Mouse (Mus musculus) MEL (cell line): ENCODE measurements at regions not wholly inside any gene's neighbourhood (a gene's known extent, or its start where the extent isn't known, plus 50 kb on each side); places are given as distances from the start of the nearest gene placed in this dataset.

Experiments
- DNase-seq: peaks from one replicate; pipeline ENCODE4 v3.0.0; 2011; ENCODE audit warnings: low read depth, low spot score
- H3K27ac ChIP-seq: 2 replicates; pipeline ENCODE4 v1.5.1; 2012; ENCODE audit warnings: low read depth, mild to moderate bottlenecking, control low read depth, low read length, moderate library complexity; ENCODE audit not compliant: control insufficient read depth
- H3K27me3 ChIP-seq, 2 experiments: fragments of 150-350 bp in 1 of 2; sonication (generic) in 1 of 2; 2 replicates each; pipeline ENCODE4 v1.6.1; 2012; ENCODE audit warnings: low read length in 2 of 2, mild to moderate bottlenecking in 2 of 2, improper control_type of control experiment in 1 of 2, moderate library complexity in 1 of 2; ENCODE audit not compliant: insufficient read depth in 2 of 2, control insufficient read depth in 1 of 2
- H3K36me3 ChIP-seq, 2 experiments: 2 replicates each; pipeline ENCODE4 v1.6.1; 2012 to 2014; ENCODE audit warnings: low read length in 2 of 2, improper control_type of control experiment in 1 of 2, inconsistent platforms in 1 of 2, mild to moderate bottlenecking in 1 of 2; ENCODE audit not compliant: insufficient read depth in 2 of 2, control insufficient read depth in 1 of 2
- H3K4me1 ChIP-seq, 2 experiments: fragments of 150-350 bp in 1 of 2; sonication (generic) in 1 of 2; 2 replicates each; pipeline ENCODE4 v1.6.1; 2012; ENCODE audit warnings: low read length in 2 of 2, improper control_type of control experiment in 1 of 2, mild to moderate bottlenecking in 1 of 2; ENCODE audit not compliant: insufficient read depth in 2 of 2, control insufficient read depth in 1 of 2
- H3K4me3 ChIP-seq, 2 experiments: fragments of 150-350 bp in 1 of 2; sonication (generic) in 1 of 2; 2 replicates each; pipeline ENCODE4 v1.5.1; 2012; ENCODE audit warnings: low read depth in 2 of 2, low read length in 2 of 2, mild to moderate bottlenecking in 2 of 2, moderate library complexity in 2 of 2, control low read depth in 1 of 2, improper control_type of control experiment in 1 of 2; ENCODE audit not compliant: control insufficient read depth in 1 of 2, insufficient read depth in 1 of 2
- H3K79me2 ChIP-seq: 2 replicates; pipeline ENCODE4 v1.6.1; 2012; ENCODE audit warnings: mild to moderate bottlenecking, low read length, moderate library complexity; ENCODE audit not compliant: control insufficient read depth, poor library complexity, insufficient read depth
- H3K9ac ChIP-seq: 2 replicates; pipeline ENCODE4 v1.6.1; 2012; ENCODE audit warnings: low read depth, mild to moderate bottlenecking, control low read depth, low read length, moderate library complexity; ENCODE audit not compliant: control insufficient read depth, poor library complexity, severe bottlenecking
- H3K9me3 ChIP-seq: fragments of 150-350 bp; sonication (generic); replicated peaks from 2 replicates; pipeline ENCODE4 v1.6.1; 2012; ENCODE audit warnings: mild to moderate bottlenecking, low read length, improper control_type of control experiment, moderate library complexity; ENCODE audit not compliant: insufficient read depth
- EP300 ChIP-seq, 2 experiments: IDR thresholded peaks; 2 replicates each; pipeline ENCODE4 v1.6.1; 2011; ENCODE audit warnings: improper control_type of control experiment in 2 of 2, low read length in 2 of 2, low read depth in 1 of 2, mild to moderate bottlenecking in 1 of 2
- ETS1 ChIP-seq: IDR thresholded peaks from 2 replicates; pipeline ENCODE4 v1.6.1; 2012; ENCODE audit warnings: low read depth, mild to moderate bottlenecking, inconsistent platforms, low read length, improper control_type of control experiment, moderate library complexity
- GATA1 ChIP-seq: IDR thresholded peaks from 2 replicates; pipeline ENCODE4 v1.6.1; 2011; ENCODE audit warnings: low read depth, low read length, improper control_type of control experiment
- HCFC1 ChIP-seq: IDR thresholded peaks from 2 replicates; pipeline ENCODE4 v1.6.1; 2012; ENCODE audit warnings: low read depth, mild to moderate bottlenecking, inconsistent platforms, low read length, improper control_type of control experiment, moderate library complexity
- JUND ChIP-seq: IDR thresholded peaks from 2 replicates; pipeline ENCODE4 v1.6.1; 2011; ENCODE audit warnings: low read depth, mild to moderate bottlenecking, improper control_type of control experiment, low read length
- KAT2A ChIP-seq: conservative IDR thresholded peaks from 2 replicates; pipeline ENCODE4 v1.6.1; 2012; ENCODE audit warnings: low read depth, low read length, improper control_type of control experiment, inconsistent platforms
- MAZ ChIP-seq: IDR thresholded peaks from 2 replicates; pipeline ENCODE4 v1.6.1; 2012; ENCODE audit warnings: low read depth, mild to moderate bottlenecking, inconsistent platforms, low read length, improper control_type of control experiment
- MYC ChIP-seq: IDR thresholded peaks from 2 replicates; pipeline ENCODE4 v1.6.1; 2011; ENCODE audit warnings: low read depth, mild to moderate bottlenecking, low read length, improper control_type of control experiment, moderate library complexity
- NRF1 ChIP-seq: IDR thresholded peaks from 2 replicates; pipeline ENCODE4 v1.6.1; 2014; ENCODE audit warnings: low read depth, mild to moderate bottlenecking, inconsistent platforms, low read length, improper control_type of control experiment, moderate library complexity; ENCODE audit not compliant: poor library complexity, insufficient read depth, severe bottlenecking
- RAD21 ChIP-seq: IDR thresholded peaks from 2 replicates; pipeline ENCODE4 v1.6.1; 2011; ENCODE audit warnings: mild to moderate bottlenecking, low read depth, low read length, improper control_type of control experiment
- RCOR1 ChIP-seq: IDR thresholded peaks from 2 replicates; pipeline ENCODE4 v1.6.1; 2012; ENCODE audit warnings: low read depth, mild to moderate bottlenecking, inconsistent platforms, low read length, improper control_type of control experiment
- SMC3 ChIP-seq: IDR thresholded peaks from 2 replicates; pipeline ENCODE4 v1.6.1; 2011; ENCODE audit warnings: low read depth, low read length, improper control_type of control experiment
- TAL1 ChIP-seq: IDR thresholded peaks from 2 replicates; pipeline ENCODE4 v1.6.1; 2012; ENCODE audit warnings: mild to moderate bottlenecking, inconsistent platforms, low read length, moderate library complexity, mixed read lengths
- TBP ChIP-seq: IDR thresholded peaks from 2 replicates; pipeline ENCODE4 v1.8.0; 2011; ENCODE audit warnings: low read depth, low read length, improper control_type of control experiment
- USF2 ChIP-seq, 2 experiments: IDR thresholded peaks; 2 replicates each; pipeline ENCODE4 v1.6.1; 2011 to 2012; ENCODE audit warnings: improper control_type of control experiment in 2 of 2, low read length in 2 of 2, borderline replicate concordance in 1 of 2, inconsistent platforms in 1 of 2, low read depth in 1 of 2, mild to moderate bottlenecking in 1 of 2; ENCODE audit not compliant: insufficient read depth in 1 of 2
- ZC3H11A ChIP-seq: IDR thresholded peaks from 2 replicates; pipeline ENCODE4 v1.6.1; 2012; ENCODE audit warnings: low read depth, mild to moderate bottlenecking, inconsistent platforms, low read length, improper control_type of control experiment
- ZKSCAN1 ChIP-seq: IDR thresholded peaks from 2 replicates; pipeline ENCODE4 v1.6.1; 2012; ENCODE audit warnings: low read depth, mild to moderate bottlenecking, inconsistent platforms, low read length, improper control_type of control experiment, moderate library complexity
- ZNF384 ChIP-seq: IDR thresholded peaks from 2 replicates; pipeline ENCODE4 v1.6.1; 2012; ENCODE audit warnings: low read depth, mild to moderate bottlenecking, inconsistent platforms, low read length, improper control_type of control experiment

GRCm38 (mm10) chr17:59955300-59956057 lies 942.3 kb upstream of the Nudt12 start:
- H3K79me2 ChIP-seq: no peaks in the 10 kb centered on the region
- H3K4me1 ChIP-seq: no peaks in the 10 kb centered on the region
- H3K4me3 ChIP-seq: no peak overlapping the region
- H3K9ac ChIP-seq: no peak overlapping the region
- no peak for DNase-seq
- H3K27me3 ChIP-seq: no peaks in the 10 kb centered on the region
- TF ChIP-seq ZKSCAN1 (no peak), HCFC1 (no peak), EP300 (IDR thresholded peaks at IDR 0.05; ENCODE audit: low read depth in 1 of 2, low read length in 2 of 2) (no peak), TAL1 (no peak), NRF1 (no peak), RAD21 (no peak), USF2 (IDR thresholded peaks at IDR 0.05; ENCODE audit: borderline replicate concordance in 1 of 2, insufficient read depth in 1 of 2, low read depth in 1 of 2, low read length in 2 of 2) (no peak)
- no peak overlapping the region for H3K27ac ChIP-seq
- no peaks in the 10 kb centered on the region for H3K36me3 ChIP-seq
- H3K9me3 ChIP-seq: no peaks in the 10 kb centered on the region

- Histone ChIP-seq H3K79me2 (no peaks in the 10 kb centered on the region), H3K4me3 (no peak overlapping the region), H3K36me3 (peaks cover 0 to 7% of the 10 kb centered on the region in 2 experiments; a peak in 2 of 4 replicates), H3K9ac (no peak overlapping the region), H3K27me3 (no peaks in the 10 kb centered on the region), H3K27ac (no peak overlapping the region), H3K9me3 (no peaks in the 10 kb centered on the region), H3K4me1 (0 out of 4 replicates have a peak, but pooled peaks cover 0 to 4% of the 10 kb centered on the region in 2 experiments)
- TF ChIP-seq MYC (no peak), GATA1 (peak; percentile 70), MAZ (no peak), EP300 (IDR thresholded peaks at IDR 0.05; ENCODE audit: low read depth in 1 of 2, low read length in 2 of 2) (peak; percentile 51 to 82; a peak in 3 of 4 replicates)
- peak; percentile 29 for DNase-seq
Observed at GRCm38 (mm10) chr17:59946433-59946832, 933.3 kb upstream of the Nudt12 start.

DNA sequence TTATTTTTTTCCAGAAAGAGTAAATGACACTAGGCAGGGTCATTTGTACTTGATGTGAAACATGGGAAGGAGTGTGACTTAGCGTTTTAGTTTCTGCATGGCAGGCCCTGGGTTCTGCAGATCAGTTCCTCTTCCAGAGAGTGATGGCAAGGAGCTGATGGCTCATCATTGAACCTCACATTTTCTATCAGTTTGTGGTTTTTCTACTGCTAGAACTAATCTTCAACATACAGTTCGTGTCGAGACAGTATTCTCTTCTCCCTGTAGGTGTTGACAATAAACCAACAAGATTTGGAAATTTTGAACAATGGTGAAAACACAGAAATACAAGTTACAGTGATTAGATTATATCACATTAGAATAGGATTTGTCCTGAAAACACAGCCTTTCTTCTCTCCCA lies 891.2 kb upstream of the Nudt12 start:
- Histone ChIP-seq H3K4me1 (no peaks in the 10 kb centered on the region; a peak in 1 of 4 replicates), H3K4me3 (no peak overlapping the region), H3K27me3 (no peaks in the 10 kb centered on the region)
- TF ChIP-seq MYC (no peak), ZNF384 (no peak), SMC3 (no peak), RCOR1 (peak; percentile 84), TAL1 (0 out of 2 replicates have a peak, but pooled peaks have one; percentile 9), NRF1 (no peak), TBP (0 out of 2 replicates have a peak, but pooled peaks have one; percentile 19), ETS1 (no peak), JUND (no peak), RAD21 (no peak), KAT2A (no peak), GATA1 (peak; percentile 77), EP300 (IDR thresholded peaks at IDR 0.05; ENCODE audit: low read depth in 1 of 2, low read length in 2 of 2) (peak; percentile 84 to 85), ZC3H11A (no peak), USF2 (IDR thresholded peaks at IDR 0.05; ENCODE audit: borderline replicate concordance in 1 of 2, insufficient read depth in 1 of 2, low read depth in 1 of 2, low read length in 2 of 2) (no peak)
- TF ChIP-seq, all 39 proteins: peak for 5
- Histone ChIP-seq H3K27ac (no peak overlapping the region), H3K36me3 (peaks cover 0 to 13% of the 10 kb centered on the region in 2 experiments; a peak in 2 of 4 replicates), H3K9ac (no peak overlapping the region), H3K79me2 (no peaks in the 10 kb centered on the region), H3K9me3 (no peaks in the 10 kb centered on the region)
- peak; percentile 82 for DNase-seq
